Mouse (Mus musculus) embryonic fibroblast, embryonic 13.5 days (primary cell): ENCODE data around the gene Aldh3a2.

Experiments used
- CTCF ChIP-seq: IDR thresholded peaks from 2 replicates; pipeline ENCODE4 v1.5.1; 2011; ENCODE audit warnings: mild to moderate bottlenecking, control low read depth, low read length, moderate library complexity, borderline replicate concordance; ENCODE audit not compliant: insufficient read depth
- POLR2A ChIP-seq: IDR thresholded peaks from 2 replicates; pipeline ENCODE4 v1.6.1; 2011; ENCODE audit warnings: low read depth, mild to moderate bottlenecking, control low read depth, low read length, moderate library complexity

DNA sequence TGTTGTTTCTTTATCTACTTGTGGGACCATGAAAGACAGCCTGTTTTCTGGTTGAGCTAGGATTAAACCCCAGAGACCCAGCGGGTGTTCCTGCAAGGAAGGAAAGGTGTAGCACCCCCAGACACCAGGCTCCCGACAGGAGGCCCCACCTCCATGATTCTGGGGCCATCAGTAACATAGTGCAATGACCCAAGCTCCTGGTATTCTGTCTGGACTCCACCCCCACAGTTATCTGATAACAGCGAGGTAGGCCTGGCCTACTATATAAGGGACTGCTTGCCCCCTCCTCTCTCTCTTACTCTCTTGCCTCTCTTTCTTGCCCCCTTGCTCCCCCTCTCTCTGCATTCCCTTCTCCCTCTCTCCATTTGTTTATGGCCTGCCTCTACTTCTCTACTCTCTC lies 32.9 kb upstream of the Aldh3a2 start:
- TF ChIP-seq POLR2A, result no peak
- TF ChIP-seq CTCF, result no peak
